Mouse (Mus musculus) myocyte (in vitro differentiated cells): ENCODE results near the gene Gm10639.
"Not testable (repeated sequence)": the region's sequence is repeated elsewhere in the genome, so short reads cannot be mapped to it uniquely, and the experiment has no call there.

ENCODE experiments used
- E2F4 ChIP-seq: IDR thresholded peaks from one replicate; pipeline ENCODE4 v1.6.1; 2011; ENCODE audit warnings: mild to moderate bottlenecking, control low read depth, moderate library complexity; ENCODE audit not compliant: insufficient read depth
- MYOG ChIP-seq, 3 experiments: IDR thresholded peaks; one replicate each; pipeline ENCODE4 v1.6.1; 2011; ENCODE audit warnings: control low read depth in 2 of 3, low read depth in 2 of 3, mild to moderate bottlenecking in 2 of 3; ENCODE audit not compliant: insufficient read length in 2 of 3, control insufficient read depth in 1 of 3, insufficient read depth in 1 of 3
- POLR2A ChIP-seq: IDR thresholded peaks from one replicate; pipeline ENCODE4 v1.6.1; 2011; ENCODE audit warnings: low read depth, mild to moderate bottlenecking, control low read depth, moderate library complexity; ENCODE audit not compliant: insufficient read length
- POLR2AphosphoS2 ChIP-seq: IDR thresholded peaks from one replicate; pipeline ENCODE4 v1.6.1; 2011; ENCODE audit warnings: low read depth, control low read depth; ENCODE audit not compliant: insufficient read length
- REST ChIP-seq: IDR thresholded peaks from one replicate; pipeline ENCODE4 v1.6.1; 2011; ENCODE audit warnings: mild to moderate bottlenecking, control low read depth, moderate library complexity; ENCODE audit not compliant: insufficient read depth, insufficient read length
- TCF12 ChIP-seq: IDR thresholded peaks from one replicate; pipeline ENCODE4 v1.6.1; 2011; ENCODE audit warnings: mild to moderate bottlenecking, control low read depth; ENCODE audit not compliant: poor library complexity, insufficient read depth, severe bottlenecking

- TF ChIP-seq TCF12; REST; MYOG (IDR thresholded peaks at IDR 0.05; ENCODE audit: control insufficient read depth in 1 of 3, insufficient read depth in 1 of 3, insufficient read length in 2 of 3, low read depth in 2 of 3); POLR2AphosphoS2; POLR2A; E2F4: not testable (repeated sequence)
These were observed at the start of gene Gm10639 for GRCm38 (mm10) chr9:78289723-78290122.
